Mouse (Mus musculus): ENCODE results near the gene Smco3.
"Not testable (repeated sequence)": the region's sequence is repeated elsewhere in the genome, so short reads cannot be mapped to it uniquely, and the experiment has no call there.

Smco3 gene

GRCm38 (mm10) chr6:136804705-136805408, 30.4 kb downstream of the Smco3 start:
- DNase-seq: no peak

GRCm38 (mm10) chr6:136803739-136804633, 31.3 kb downstream of the Smco3 start, which contains the start of gene Hist4h4:
Gene Hist4h4, minus strand, starts transcription at chr6:136804415.
- peak; percentile 98 for DNase-seq

GRCm38 (mm10) chr6:136803093-136803738, 32.0 kb downstream of the Smco3 start:
- no peak for DNase-seq

- no peak for DNase-seq
These were observed 34.0 kb downstream of the Smco3 start for GRCm38 (mm10) chr6:136801274-136801673.

GRCm38 (mm10) chr6:136800710-136801109, 34.5 kb downstream of the Smco3 start:
- no peak for DNase-seq

- not testable (repeated sequence) for DNase-seq
These were observed 37.2 kb downstream of the Smco3 start for GRCm38 (mm10) chr6:136797874-136798693.

GRCm38 (mm10) chr6:136795850-136796249, 39.4 kb downstream of the Smco3 start:
- DNase-seq: no peak

GRCm38 (mm10) chr6:136795110-136795509, 40.1 kb downstream of the Smco3 start:
- DNase-seq: no peak

GRCm38 (mm10) chr6:136793831-136794525, 41.3 kb downstream of the Smco3 start:
- DNase-seq: no peak

GRCm38 (mm10) chr6:136792884-136793758, 42.1 kb downstream of the Smco3 start:
- no peak for DNase-seq

- peak; percentile 83 for DNase-seq
These were observed 45.8 kb downstream of the Smco3 start for GRCm38 (mm10) chr6:136789391-136789971.

GRCm38 (mm10) chr6:136782761-136783160, 52.5 kb downstream of the Smco3 start:
- DNase-seq: no peak

GRCm38 (mm10) chr6:136782146-136782545, 53.1 kb downstream of the Smco3 start:
- no peak for DNase-seq

- DNase-seq: no peak
These were observed 53.8 kb downstream of the Smco3 start, which contains the start of gene Gucy2c for GRCm38 (mm10) chr6:136781377-136781986. Gene Gucy2c, minus strand, starts transcription at chr6:136781765.
